Mouse (Mus musculus): ENCODE results near the gene Ssxb1.
"Not testable (repeated sequence)": the region's sequence is repeated elsewhere in the genome, so short reads cannot be mapped to it uniquely, and the experiment has no call there.

Gene Ssxb1

GRCm38 (mm10) chrX:8413005-8413404, at the start of gene Ssxb1:
TSS of gene Ssxb1 (plus strand) at chrX:8413305.
- DNase-seq (ENCODE audit: low spot score) = not testable (repeated sequence)

GRCm38 (mm10) chrX:8366678-8367077, 46.4 kb upstream of the Ssxb1 start, which contains the start of gene Ssxb9:
TSS of gene Ssxb9 (plus strand) at chrX:8366978.
- not testable (repeated sequence) for DNase-seq (ENCODE audit: low spot score)

- DNase-seq (ENCODE audit: low spot score) = not testable (repeated sequence)
These were observed 48.5 kb downstream of the Ssxb1 start, which contains the start of gene Ssxb2 for GRCm38 (mm10) chrX:8461626-8462025. TSS of gene Ssxb2 (minus strand) at chrX:8461726.
